Mouse (Mus musculus) left cerebral cortex, adult 2 months (tissue): ENCODE measurements around the gene Yy1. TPM values are rescaled to one million over a fixed set of nuclear protein-coding genes. Genes with fewer than 3 reads are reported as not detected.
A peak's percentile ranks its signal among the peaks of the same experiment; 100 is the strongest.

Source experiments
- DNase-seq, 2 experiments: peaks; one replicate each; pipeline ENCODE4 v3.0.0; 2021 to 2022; ENCODE audit warnings: low spot score in 2 of 2, mixed read lengths in 1 of 2; ENCODE audit errors: extremely low spot score in 1 of 2
- H3K27ac ChIP-seq: fragments of 200-600 bp; 2 replicates; pipeline ENCODE4 v1.8.1; 2022
- H3K4me3 ChIP-seq: fragments of 200-600 bp; 2 replicates; pipeline ENCODE4 v1.8.1; 2022
- CTCF ChIP-seq: fragments of 200-600 bp; IDR thresholded peaks from 2 replicates; pipeline ENCODE4 v1.8.1; 2022; ENCODE audit warnings: antibody characterized with exemption, mild to moderate bottlenecking, moderate library complexity
- intact Hi-C: fragments of 180-260 bp; cut with DNase I; formaldehyde crosslinking; loops from one replicate; pipeline ENCODE4 v1.15.1; 2025
- total RNA-seq, 2 experiments: library from RNA; stranded (reverse); gene quantifications; 2 replicates each; pipeline ENCODE4 v1.2.3; 2021

The Yy1 gene
- total RNA-seq, 2 experiments from 2014 or later: 51.1 to 51.9 TPM

DNA sequence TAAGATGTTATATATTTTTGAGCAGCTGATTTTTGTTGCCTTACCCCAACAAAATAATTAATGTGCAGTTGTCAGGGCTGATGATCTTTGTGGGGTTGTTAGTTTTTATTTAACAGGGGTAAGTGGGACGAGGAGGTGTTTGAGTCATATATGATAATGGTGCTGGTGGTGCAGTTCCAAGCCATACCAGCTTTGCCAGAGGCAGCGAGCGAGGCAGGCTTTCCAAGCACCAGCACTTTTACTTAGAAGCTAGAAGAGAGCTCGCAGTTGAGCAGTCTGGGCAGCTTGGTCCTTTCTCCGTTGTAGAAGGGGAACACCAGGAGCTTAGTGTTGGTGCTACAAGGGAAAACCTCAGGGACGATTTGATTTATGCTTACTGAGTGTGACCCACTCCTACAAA is 19.7 kb downstream of the Yy1 start:
- Histone ChIP-seq H3K4me3 (no peak overlapping the region), H3K27ac (no peak overlapping the region; the same call in 1 of the 2 replicates)
- DNase-seq: no peak
- TF ChIP-seq CTCF: peak; percentile 4
- intact Hi-C loops: loop anchor here (1.0 to 5.0 kb wide), 2 partner anchors 21 to 80 kb away; partner anchors contain the start of genes Wars and Wdr25

DNA sequence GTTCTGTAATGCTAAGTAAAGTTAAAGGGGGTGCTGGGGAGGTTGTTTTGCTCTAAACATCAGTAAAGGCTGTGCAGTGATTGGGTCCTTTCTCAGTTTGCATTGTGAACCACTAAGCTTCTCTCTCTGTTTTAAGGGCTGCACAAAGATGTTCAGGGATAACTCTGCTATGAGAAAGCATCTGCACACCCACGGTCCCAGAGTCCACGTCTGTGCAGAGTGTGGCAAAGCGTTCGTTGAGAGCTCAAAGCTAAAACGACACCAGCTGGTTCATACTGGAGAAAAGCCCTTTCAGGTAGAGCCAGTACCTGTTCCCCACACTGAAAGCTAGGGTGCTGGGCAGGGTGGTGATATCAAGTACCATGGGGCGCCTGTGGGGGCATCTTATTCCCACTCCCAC is 21.7 kb downstream of the Yy1 start:
- DNase-seq: no peak
- no peak for TF ChIP-seq CTCF
- H3K27ac ChIP-seq: no peak overlapping the region; the same call in 1 of the 2 replicates
- H3K4me3 ChIP-seq: no peak overlapping the region
- intact Hi-C loops: loop anchor here (5.0 kb wide), 1 partner anchor 78 kb away; the partner anchor contains the start of genes Wars and Wdr25

DNA sequence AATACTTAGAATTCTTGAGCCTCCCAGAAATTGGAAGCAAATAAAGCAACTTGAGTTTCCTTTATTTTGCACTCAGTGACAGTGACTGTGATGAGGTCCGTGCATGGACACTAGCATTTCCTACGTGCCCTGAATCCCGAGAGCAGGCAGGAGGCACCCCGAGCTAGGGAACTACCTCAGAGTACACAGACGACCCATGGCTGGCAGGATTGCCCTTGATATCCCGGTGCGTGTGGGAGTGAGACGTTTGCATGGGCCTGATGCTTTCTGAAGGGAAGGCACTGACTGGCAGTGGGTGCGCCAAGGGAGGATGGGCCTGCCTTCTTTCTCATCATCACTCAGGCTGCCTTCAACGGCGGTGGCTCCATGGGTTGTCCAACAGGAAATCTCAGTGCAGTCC is 23.8 kb downstream of the Yy1 start:
- intact Hi-C loops: no loop called here
- no peak for TF ChIP-seq CTCF
- no peak overlapping the region for H3K4me3 ChIP-seq
- no peak overlapping the region for H3K27ac ChIP-seq
- no peak for DNase-seq

DNA sequence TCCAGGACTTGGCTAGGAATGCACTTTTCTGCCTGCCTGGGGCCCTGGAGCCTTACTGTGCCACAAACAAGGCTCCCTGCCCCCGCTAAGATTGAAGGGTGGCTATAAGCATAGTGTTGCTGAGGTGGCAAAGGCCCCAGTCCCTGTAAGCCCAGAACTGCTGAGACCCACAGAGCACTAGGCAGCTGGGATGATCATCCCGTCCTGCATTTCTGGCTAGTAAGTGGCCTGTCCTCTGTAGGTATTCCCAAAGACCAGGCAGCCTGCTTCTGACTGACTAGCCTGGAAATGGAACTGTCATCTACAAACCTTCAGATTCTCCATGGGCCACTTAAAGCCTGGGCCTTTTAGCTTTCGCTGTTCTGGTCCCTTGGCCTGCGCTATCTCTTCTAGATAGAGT is 27.7 kb downstream of the Yy1 start:
- DNase-seq: no peak
- intact Hi-C loops: no loop called here
- TF ChIP-seq CTCF: no peak
- Histone ChIP-seq H3K27ac (no peak overlapping the region), H3K4me3 (no peak overlapping the region)

DNA sequence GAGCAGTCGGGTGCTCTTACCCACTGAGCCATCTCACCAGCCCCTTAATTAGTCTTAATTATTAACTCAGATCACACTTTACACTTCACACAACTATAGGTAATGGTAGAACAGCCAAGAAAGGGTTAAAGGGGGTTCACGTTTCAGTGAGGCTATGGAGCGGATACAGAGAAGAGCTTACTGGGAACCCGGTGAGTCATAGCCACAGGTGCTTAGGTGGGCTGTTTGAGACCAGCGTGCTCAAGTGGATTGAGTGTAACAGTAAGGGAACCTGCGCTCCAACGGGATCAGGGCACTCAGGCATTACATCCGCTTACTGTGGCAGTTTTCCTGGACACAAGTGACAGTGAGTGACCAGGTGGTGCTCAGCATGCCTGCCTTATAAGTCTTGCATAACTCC is 30.3 kb downstream of the Yy1 start:
- TF ChIP-seq CTCF: no peak
- intact Hi-C loops: no loop called here
- Histone ChIP-seq H3K4me3 (no peak overlapping the region), H3K27ac (no peak overlapping the region)
- DNase-seq: no peak

DNA sequence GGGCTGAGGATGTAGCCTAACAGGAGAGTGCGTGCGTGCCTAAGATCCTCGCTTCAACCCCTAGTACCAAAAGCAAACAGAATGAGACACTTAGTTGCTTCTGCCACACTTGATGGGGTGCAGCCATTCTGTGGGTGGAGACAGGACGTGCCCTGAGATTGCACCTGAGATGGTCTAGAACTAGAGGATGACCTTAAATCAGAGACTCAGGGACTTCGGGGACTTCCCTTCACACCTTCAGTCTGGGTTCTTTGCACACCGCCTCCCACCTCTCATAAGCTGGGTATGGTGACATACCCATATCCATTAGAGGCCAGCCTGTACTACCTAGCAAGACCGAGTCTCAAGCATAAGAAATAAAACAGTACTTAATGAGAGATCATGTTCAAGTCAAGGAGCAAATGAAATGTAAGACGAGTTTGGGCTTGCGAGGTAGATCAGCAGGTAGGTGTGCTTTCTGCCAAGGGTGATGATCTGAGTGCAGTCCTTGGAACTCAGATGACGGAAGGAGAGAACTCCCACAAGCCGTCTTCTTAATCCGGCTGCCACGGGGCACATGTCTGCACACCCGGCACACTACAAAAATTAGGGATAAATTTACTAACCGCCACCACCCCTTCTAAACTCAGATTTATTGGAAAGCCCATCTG is 31.6 kb downstream of the Yy1 start:
- no peak overlapping the region for H3K27ac ChIP-seq
- TF ChIP-seq CTCF: no peak
- H3K4me3 ChIP-seq: no peak overlapping the region
- intact Hi-C loops: no loop called here
- DNase-seq: no peak

DNA sequence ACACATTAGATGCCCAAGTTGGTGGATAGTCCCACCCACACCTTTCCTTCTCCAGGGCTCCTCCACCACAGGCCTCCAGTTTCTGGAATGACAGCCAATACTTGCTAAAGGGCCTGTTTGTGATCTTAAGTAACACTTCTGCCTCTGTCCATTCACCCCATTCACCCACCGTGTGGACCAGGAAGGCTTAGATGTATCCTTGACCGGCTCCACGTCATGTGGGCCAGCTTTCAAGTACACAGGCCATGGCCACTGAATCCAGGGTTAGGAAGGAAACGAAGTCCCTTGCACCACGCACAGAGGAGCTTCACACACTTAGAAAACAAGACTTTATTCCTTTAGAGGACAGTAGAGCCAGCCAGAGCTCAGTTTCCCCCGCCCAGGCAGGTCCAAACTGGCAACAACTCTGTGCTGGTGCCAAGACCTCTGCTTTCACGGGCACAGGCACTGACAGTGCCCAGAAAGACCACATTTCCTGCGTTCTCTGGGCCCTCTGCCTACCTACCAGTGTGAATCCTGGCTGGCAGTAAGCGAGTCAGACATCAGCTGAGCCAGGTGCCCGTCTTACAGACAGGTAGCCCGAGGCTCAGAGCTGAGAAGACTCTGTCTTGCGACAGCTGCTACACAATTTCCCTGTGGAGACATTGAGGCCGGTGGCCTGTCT is 32.9 kb downstream of the Yy1 start:
- no peak for DNase-seq
- no peak overlapping the region for H3K27ac ChIP-seq
- TF ChIP-seq CTCF: no peak
- intact Hi-C loops: no loop called here
- no peak overlapping the region for H3K4me3 ChIP-seq

DNA sequence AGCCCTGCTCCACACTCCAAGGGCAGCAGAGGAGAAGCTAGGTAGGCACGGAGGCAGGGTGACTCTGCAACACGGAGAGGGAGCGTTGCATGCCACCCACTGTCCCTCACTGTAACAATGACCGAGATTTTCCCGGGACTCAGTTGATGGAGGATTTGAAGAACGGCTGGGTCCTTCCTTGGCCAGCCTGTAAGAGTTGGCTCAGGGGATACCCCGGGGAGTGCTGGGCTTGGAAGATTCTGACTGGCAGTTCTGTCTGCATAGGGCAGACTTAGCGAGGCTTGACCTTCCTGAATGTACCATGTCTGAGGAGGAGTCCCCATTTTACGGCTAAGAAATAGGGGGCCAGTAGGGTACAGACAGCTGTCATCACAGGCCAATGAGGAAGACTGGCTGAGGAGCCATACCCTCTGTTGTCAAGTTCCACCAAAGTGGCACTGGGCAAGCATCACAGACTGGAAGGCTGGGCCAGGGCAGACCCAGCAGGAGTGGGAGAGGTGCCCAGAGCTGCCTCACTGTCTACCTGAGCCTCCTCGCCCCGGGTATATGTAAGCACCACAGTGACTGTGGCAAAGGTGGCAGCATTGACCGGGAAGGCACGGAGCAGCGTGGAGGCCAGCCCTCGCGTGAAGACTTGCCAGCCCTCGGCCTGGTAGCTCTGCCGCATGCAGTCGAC is 33.6 kb downstream of the Yy1 start:
- H3K4me3 ChIP-seq: no peak overlapping the region
- no peak for DNase-seq
- no peak for TF ChIP-seq CTCF
- intact Hi-C loops: no loop called here
- no peak overlapping the region for H3K27ac ChIP-seq

DNA sequence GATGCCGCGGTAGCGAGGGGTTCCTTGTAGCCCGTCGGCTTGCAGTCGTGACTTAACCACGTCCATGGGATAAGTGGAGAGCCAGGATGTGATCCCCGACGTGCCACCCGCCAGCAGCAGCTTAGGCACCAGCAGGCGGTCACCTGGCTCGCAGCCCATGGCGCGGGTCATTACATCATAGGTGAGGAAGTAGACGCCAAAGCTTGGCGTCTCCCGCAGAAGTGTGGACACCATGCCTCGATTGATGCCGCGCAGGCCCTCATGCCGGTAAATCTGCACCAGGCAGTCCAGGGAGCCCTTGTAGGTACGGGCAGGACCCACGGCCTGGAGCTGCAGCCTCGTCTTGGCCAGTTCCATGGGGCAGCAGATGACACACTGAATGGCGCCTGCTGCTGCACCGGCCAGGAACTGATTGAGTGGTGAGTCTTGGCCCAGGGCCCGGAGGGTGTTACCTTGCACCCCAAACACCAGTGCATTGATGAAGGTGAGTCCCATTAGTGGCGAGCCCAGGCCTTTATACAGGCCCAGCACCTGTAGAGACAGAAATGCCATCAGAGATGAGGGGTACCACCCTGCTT is 34.3 kb downstream of the Yy1 start:
- DNase-seq: no peak
- intact Hi-C loops: no loop called here
- no peak for TF ChIP-seq CTCF
- Histone ChIP-seq H3K4me3 (no peak overlapping the region), H3K27ac (no peak overlapping the region)

DNA sequence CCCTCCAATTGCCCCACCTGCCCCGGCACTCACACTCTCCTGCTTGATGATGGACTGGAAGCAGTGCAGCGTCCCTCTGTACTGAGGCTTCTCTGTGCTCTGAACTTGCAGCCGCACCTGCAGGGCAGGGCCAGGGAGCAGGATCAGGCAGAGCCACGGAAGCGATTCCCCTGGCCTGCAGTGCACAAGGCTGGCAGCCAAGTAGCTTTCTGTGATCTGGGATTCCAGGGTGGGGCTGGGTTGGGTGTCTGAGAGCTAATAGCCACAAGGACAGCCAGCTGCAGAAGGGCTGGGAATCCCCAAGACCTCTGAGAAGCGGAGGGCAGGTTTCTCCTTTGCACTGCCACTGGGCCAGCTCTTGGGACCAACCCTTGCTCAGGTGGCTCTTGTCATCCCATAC is 34.9 kb downstream of the Yy1 start:
- Histone ChIP-seq H3K4me3 (no peak overlapping the region), H3K27ac (no peak overlapping the region)
- TF ChIP-seq CTCF: no peak
- DNase-seq: no peak
- intact Hi-C loops: no loop called here

DNA sequence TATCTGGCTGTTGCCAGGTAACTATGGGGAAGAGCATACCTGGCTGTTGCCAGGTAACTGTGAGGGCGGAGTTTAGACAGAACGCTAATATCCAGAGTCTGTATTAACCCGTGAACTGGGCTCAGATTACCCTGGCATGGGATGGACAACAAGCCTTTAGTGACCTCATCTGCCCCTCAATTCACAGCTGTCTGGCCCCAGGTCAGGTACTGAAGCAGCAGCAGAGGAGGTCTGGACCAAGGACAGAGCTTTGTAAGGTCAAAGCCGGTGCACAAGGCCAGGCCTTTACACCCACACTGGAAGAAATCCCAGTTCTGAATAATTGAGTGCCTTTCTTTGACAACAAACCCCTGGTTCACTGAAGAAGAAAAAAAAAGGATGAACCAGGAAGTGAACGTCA is 36.9 kb downstream of the Yy1 start:
- H3K4me3 ChIP-seq: no peak overlapping the region
- DNase-seq: no peak
- H3K27ac ChIP-seq: no peak overlapping the region
- no peak for TF ChIP-seq CTCF
- intact Hi-C loops: no loop called here

DNA sequence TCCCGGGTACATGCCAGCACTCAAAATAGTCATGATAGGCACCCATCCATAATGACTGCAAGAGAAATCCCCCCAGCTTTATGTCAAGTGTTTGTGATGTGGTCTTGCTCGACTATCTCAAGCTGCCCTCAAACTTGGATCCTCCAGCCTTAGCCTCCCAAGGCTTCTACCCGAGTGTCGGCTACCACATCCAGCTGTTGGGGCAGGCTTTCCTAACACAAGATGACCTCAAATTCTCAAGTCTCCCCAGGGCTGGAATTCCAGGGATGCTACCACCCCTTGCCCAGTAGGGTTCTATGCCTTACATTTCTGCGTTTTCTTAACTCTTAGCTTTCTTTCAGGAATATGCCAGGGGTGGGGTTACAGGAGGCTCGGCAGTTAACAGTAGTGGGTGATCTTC is 37.6 kb downstream of the Yy1 start:
- H3K27ac ChIP-seq: no peak overlapping the region
- intact Hi-C loops: no loop called here
- H3K4me3 ChIP-seq: no peak overlapping the region
- DNase-seq: no peak
- TF ChIP-seq CTCF: no peak
